Mouse (Mus musculus) hindbrain, embryonic 11.5 days (tissue): ENCODE results near the gene Slc9c1. TPM values are rescaled to one million over a fixed set of nuclear protein-coding genes. Genes with fewer than 3 reads are reported as not detected.

Experiments
- ATAC-seq: fragments of 200-750 bp; cut with Nextera tagmentation; 2 replicates; pipeline ENCODE4 v1.8.0; 2017; ENCODE audit warnings: mild to moderate bottlenecking, moderate TSS enrichment, moderate library complexity; ENCODE audit not compliant: low FRiP score
- DNase-seq: peaks from one replicate; pipeline ENCODE4 v3.0.0-alpha.2; 2015; ENCODE audit warnings: low spot score
- H3K27ac ChIP-seq: fragments of 300-500 bp; sonication (generic); 2 replicates; pipeline ENCODE4 v1.5.1; 2014; ENCODE audit warnings: mild to moderate bottlenecking, low read depth, low read length
- H3K27me3 ChIP-seq: fragments of 300-500 bp; sonication (generic); 2 replicates; pipeline ENCODE4 v1.6.1; 2014; ENCODE audit warnings: mild to moderate bottlenecking, low read length, moderate library complexity, mixed read lengths; ENCODE audit not compliant: control insufficient read depth, insufficient read depth
- H3K36me3 ChIP-seq: fragments of 300-500 bp; sonication (generic); 2 replicates; pipeline ENCODE4 v1.6.1; 2014; ENCODE audit warnings: mild to moderate bottlenecking, low read length, moderate library complexity, mixed read lengths; ENCODE audit not compliant: control insufficient read depth, insufficient read depth
- H3K4me1 ChIP-seq: fragments of 300-500 bp; sonication (generic); replicated peaks from 2 replicates; pipeline ENCODE4 v1.6.1; 2014; ENCODE audit warnings: low read length, mixed read lengths; ENCODE audit not compliant: control insufficient read depth, insufficient read depth
- H3K4me2 ChIP-seq: fragments of 300-500 bp; sonication (generic); replicated peaks from 2 replicates; pipeline ENCODE4 v1.6.1; 2014; ENCODE audit warnings: mild to moderate bottlenecking, low read depth, low read length
- H3K4me3 ChIP-seq: fragments of 300-500 bp; sonication (generic); 2 replicates; pipeline ENCODE4 v1.5.1; 2014; ENCODE audit warnings: low read depth, low read length
- H3K9ac ChIP-seq: fragments of 300-500 bp; sonication (generic); 2 replicates; pipeline ENCODE4 v1.6.1; 2014; ENCODE audit warnings: low read depth, low read length
- H3K9me3 ChIP-seq: fragments of 300-500 bp; sonication (generic); 2 replicates; pipeline ENCODE4 v1.6.1; 2016; ENCODE audit warnings: low read length; ENCODE audit not compliant: control insufficient read depth
- WGBS: fragments of 180-500 bp; shearing (Covaris S2); extraction: QIAGEN DNeasy Blood & Tissue Kit; methylation state at CpG from one replicate; pipeline ENCODE4 v1.1.7; 2014; 5-methylcytosine and 5-hydroxymethylcytosine counted together
- polyA plus RNA-seq: library from polyadenylated mRNA; unstranded; fragments of >200 nt; fragmentation: Nextera tagmentation; extraction: Ambion mirVana; gene quantifications from 2 replicates; pipeline ENCODE4 v1.2.1, GENCODE M21; 2014

The Slc9c1 gene
- polyA plus RNA-seq, 1 experiment from 2014 or later: not detected

DNA sequence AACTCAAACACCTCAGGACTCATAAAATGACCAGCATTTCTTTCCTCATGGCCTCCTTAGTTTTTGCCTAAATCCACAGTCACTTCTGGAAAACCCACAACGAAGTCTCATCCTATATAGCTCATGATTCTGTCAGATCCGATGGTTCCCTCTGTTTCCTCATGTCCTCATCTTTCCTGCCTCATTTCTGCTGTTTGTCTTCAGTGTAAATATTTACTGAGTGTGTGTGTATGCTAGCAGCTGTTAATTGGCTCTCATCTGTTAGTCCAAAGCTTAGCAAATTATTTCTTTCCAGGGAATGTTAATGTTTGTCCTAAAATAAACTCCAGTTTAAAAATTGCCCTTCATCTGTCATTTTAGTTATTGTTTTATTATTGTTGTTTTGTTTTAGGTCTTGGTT lies 16.5 kb downstream of the Slc9c1 start:
- DNase-seq (no peak), ATAC-seq (no peak)
- no peaks in the 10 kb centered on the region for H3K27me3 ChIP-seq
- H3K4me2 ChIP-seq: no peak overlapping the region
- no peaks in the 10 kb centered on the region for H3K9me3 ChIP-seq
- no peak overlapping the region for H3K9ac ChIP-seq
- 89% methylated on average over 2 of the region's 2 CpGs for WGBS
- no peaks in the 10 kb centered on the region for H3K36me3 ChIP-seq
- no peaks in the 10 kb centered on the region for H3K4me1 ChIP-seq
- no peak overlapping the region for H3K4me3 ChIP-seq
- no peak overlapping the region for H3K27ac ChIP-seq

GRCm38 (mm10) chr16:45561747-45562146 lies 26.6 kb downstream of the Slc9c1 start:
- no peaks in the 10 kb centered on the region for H3K9me3 ChIP-seq
- no peak overlapping the region for H3K4me2 ChIP-seq
- DNase-seq: no peak
- WGBS: 72% methylated on average over 3 of the region's 3 CpGs
- H3K27ac ChIP-seq: no peak overlapping the region
- no peak overlapping the region for H3K9ac ChIP-seq
- H3K4me1 ChIP-seq: no peaks in the 10 kb centered on the region
- H3K36me3 ChIP-seq: no peaks in the 10 kb centered on the region
- H3K4me3 ChIP-seq: no peak overlapping the region
- no peak for ATAC-seq
- H3K27me3 ChIP-seq: no peaks in the 10 kb centered on the region

- 90% methylated on average over 3 of the region's 3 CpGs for WGBS
- Histone ChIP-seq H3K27me3 (no peaks in the 10 kb centered on the region), H3K9ac (no peak overlapping the region), H3K27ac (no peak overlapping the region), H3K4me3 (no peak overlapping the region), H3K4me1 (no peaks in the 10 kb centered on the region), H3K36me3 (no peaks in the 10 kb centered on the region), H3K4me2 (no peak overlapping the region), H3K9me3 (no peaks in the 10 kb centered on the region)
- no peak for DNase-seq
- ATAC-seq: no peak
These were observed 37.2 kb downstream of the Slc9c1 start for GRCm38 (mm10) chr16:45572307-45572706.

- no peak overlapping the region for H3K27ac ChIP-seq
- no peaks in the 10 kb centered on the region for H3K9me3 ChIP-seq
- no peak overlapping the region for H3K9ac ChIP-seq
- ATAC-seq (no peak), DNase-seq (no peak)
- no peaks in the 10 kb centered on the region for H3K27me3 ChIP-seq
- H3K4me1 ChIP-seq: no peaks in the 10 kb centered on the region
- H3K4me3 ChIP-seq: no peak overlapping the region
- H3K36me3 ChIP-seq: no peaks in the 10 kb centered on the region
- H3K4me2 ChIP-seq: no peak overlapping the region
- 61% methylated on average over 12 of the region's 12 CpGs for WGBS
These were observed 44.8 kb downstream of the Slc9c1 start for GRCm38 (mm10) chr16:45579883-45580282.

GRCm38 (mm10) chr16:45582512-45582911 lies 47.4 kb downstream of the Slc9c1 start:
- Histone ChIP-seq H3K36me3 (no peaks in the 10 kb centered on the region), H3K27ac (no peak overlapping the region), H3K9ac (no peak overlapping the region), H3K4me1 (no peaks in the 10 kb centered on the region), H3K4me2 (no peak overlapping the region), H3K4me3 (no peak overlapping the region), H3K27me3 (no peaks in the 10 kb centered on the region), H3K9me3 (no peaks in the 10 kb centered on the region)
- no peak for ATAC-seq
- 34% methylated on average over 2 of the region's 2 CpGs for WGBS
- no peak for DNase-seq

DNA sequence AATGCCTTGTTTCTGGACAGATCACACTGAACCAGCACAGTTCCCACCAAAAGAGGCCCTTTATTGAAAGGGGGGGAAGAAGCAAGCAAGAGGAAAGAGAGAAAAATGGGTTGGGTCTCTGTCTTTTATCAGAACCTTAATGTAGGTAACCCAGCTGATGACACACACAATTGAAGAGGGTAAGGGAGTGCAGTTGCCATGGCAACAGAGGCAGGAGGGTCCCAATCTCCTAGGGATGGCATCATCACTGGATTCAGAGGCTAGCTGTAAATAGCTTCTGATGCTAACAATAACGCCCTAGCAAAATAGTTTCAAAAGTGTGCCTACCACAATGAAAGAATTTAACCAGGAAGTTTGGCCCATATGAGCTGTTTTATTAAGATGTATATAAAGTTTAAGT lies 58.5 kb downstream of the Slc9c1 start:
- DNase-seq (no peak), ATAC-seq (no peak)
- H3K4me1 ChIP-seq: no peaks in the 10 kb centered on the region
- whole genome bisulfite sequencing: 60% methylated on average over 1 of the region's 1 CpGs
- no peak overlapping the region for H3K4me2 ChIP-seq
- no peaks in the 10 kb centered on the region for H3K36me3 ChIP-seq
- H3K4me3 ChIP-seq: no peak overlapping the region
- no peaks in the 10 kb centered on the region for H3K27me3 ChIP-seq
- no peak overlapping the region for H3K27ac ChIP-seq
- no peaks in the 10 kb centered on the region for H3K9me3 ChIP-seq
- H3K9ac ChIP-seq: no peak overlapping the region

GRCm38 (mm10) chr16:45595494-45595893 lies 60.4 kb downstream of the Slc9c1 start:
- H3K9me3 ChIP-seq: no peaks in the 10 kb centered on the region
- H3K36me3 ChIP-seq: no peaks in the 10 kb centered on the region
- no peak overlapping the region for H3K4me2 ChIP-seq
- H3K4me3 ChIP-seq: no peak overlapping the region
- no peaks in the 10 kb centered on the region for H3K4me1 ChIP-seq
- DNase-seq: no peak
- no peaks in the 10 kb centered on the region for H3K27me3 ChIP-seq
- ATAC-seq: peak; percentile 73
- no peak overlapping the region for H3K9ac ChIP-seq
- H3K27ac ChIP-seq: no peak overlapping the region

DNA sequence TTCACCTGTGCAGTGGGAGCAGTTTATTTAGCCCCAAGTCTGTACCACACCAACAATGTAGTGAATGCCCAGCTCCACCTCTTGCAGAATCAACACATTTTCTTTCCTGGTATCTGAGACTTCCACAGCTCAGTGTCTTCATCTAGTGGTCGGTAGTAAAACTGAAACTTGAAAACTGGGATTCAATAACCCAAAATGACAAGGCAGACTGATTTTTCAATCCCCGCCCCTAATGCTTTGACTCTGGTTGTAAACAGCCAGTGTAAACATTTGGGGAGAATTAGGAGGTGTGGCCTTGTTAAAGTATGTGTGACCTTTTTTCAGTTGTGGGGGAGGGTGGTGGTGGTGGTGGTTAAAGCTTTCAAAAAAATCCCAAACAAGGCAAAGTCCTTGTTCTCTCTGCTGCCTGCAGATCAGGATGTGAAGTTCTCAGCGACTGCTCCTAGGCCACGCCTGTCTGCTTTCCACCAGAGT lies 73.4 kb downstream of the Slc9c1 start:
- DNase-seq: no peak
- H3K36me3 ChIP-seq: no peaks in the 10 kb centered on the region
- H3K4me3 ChIP-seq: no peak overlapping the region
- no peaks in the 10 kb centered on the region for H3K9me3 ChIP-seq
- no peaks in the 10 kb centered on the region for H3K27me3 ChIP-seq
- no peaks in the 10 kb centered on the region for H3K4me1 ChIP-seq
- WGBS: 65% methylated on average over 4 of the region's 4 CpGs
- no peak overlapping the region for H3K27ac ChIP-seq
- H3K4me2 ChIP-seq: no peak overlapping the region
- ATAC-seq: no peak
- no peak overlapping the region for H3K9ac ChIP-seq

DNA sequence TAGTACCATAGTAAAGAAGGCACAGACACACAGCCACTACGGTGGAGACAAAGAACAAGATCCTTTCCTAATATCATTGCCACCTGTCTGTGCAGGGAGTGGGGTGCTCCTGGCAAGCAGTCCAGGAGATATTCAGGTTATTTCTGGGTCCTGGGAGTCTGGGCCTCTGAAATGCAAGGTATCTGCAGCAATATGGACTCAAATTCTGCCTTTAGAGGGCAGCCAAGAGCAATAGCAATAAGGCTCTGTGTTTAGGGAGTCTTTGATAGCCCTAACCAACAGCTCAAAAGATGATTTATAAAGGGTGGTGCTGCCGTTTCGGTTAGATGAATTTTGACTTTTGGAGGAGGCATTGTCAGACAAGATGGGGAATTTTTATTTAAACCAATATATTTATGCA lies 74.2 kb downstream of the Slc9c1 start:
- DNase-seq: peak; percentile 27
- no peak for ATAC-seq
- H3K4me3 ChIP-seq: no peak overlapping the region
- no peaks in the 10 kb centered on the region for H3K4me1 ChIP-seq
- H3K9me3 ChIP-seq: no peaks in the 10 kb centered on the region
- no peaks in the 10 kb centered on the region for H3K27me3 ChIP-seq
- WGBS: 84% methylated on average over 3 of the region's 3 CpGs
- no peak overlapping the region for H3K4me2 ChIP-seq
- no peaks in the 10 kb centered on the region for H3K36me3 ChIP-seq
- H3K9ac ChIP-seq: no peak overlapping the region
- no peak overlapping the region for H3K27ac ChIP-seq
